Mouse (Mus musculus) right cerebral cortex, postnatal 25 days (tissue): ENCODE results near the gene Fbxw20.
"Not testable (repeated sequence)": the region's sequence is repeated elsewhere in the genome, so short reads cannot be mapped to it uniquely, and the experiment has no call there.

Experiments
- DNase-seq: peaks from one replicate; pipeline ENCODE4 v3.0.0; 2022

Gene Fbxw20

GRCm38 (mm10) chr9:109234654-109235053, at the start of gene Fbxw20:
Gene Fbxw20, minus strand, starts transcription at chr9:109234754.
- DNase-seq, result no peak

DNA sequence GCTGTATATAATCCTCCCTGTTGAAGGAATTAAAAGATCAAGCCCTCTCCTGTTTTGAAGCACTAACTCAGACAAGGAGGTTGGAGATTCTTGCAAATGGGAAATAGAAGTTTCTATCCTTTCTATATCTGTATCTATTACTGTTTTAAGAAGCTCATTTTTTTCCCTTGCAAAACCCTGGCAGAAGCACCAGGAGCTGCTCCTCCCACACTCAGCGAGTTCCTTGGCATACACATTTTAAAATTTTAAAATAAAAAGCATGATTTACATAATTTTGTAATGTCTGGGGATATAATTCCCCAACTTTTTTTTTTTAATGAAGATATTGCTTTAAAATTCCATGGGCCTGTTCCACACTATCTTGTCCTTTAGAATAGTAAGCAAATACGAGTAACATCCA, 28.5 kb upstream of the Fbxw20 start:
- no peak for DNase-seq

DNA sequence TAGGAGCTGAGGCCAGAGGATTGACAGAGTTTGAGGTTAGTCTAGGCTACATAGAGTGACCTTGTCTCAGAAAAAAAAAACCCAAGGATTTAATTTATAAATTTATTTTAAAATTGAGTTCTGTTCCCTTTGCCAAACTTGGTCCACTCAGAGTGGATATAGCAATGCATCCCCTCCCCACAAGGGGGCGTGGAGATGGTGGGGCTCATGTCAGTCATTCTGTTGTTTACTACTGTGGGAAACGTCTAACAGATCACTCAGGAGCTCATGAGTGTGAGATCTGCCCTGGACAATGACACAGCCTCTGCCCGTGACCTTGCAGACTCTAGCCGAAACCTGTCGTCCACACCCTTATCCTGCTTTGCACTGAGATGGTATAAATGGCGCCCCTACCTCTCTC, 16.1 kb downstream of the Fbxw20 start:
- no peak for DNase-seq

DNA sequence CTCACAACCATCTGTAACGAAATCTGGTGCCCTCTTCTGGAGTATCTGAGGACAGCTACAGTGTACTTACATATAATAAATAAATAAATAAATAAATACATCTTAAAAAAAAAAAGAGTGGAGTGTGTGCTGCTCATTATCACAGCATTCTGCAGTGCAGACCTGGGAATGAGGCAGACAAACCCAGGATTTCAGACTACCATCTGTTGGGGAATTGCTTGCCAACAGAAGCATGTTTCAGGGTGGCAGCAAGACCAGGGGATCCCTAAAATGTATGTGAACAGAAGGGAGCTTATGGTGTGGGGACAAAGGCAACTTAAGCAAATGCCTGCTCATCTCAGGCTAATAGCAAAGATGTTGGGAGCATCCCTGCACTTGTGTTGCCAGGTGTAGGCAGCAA, 33.2 kb downstream of the Fbxw20 start:
- DNase-seq, result peak; percentile 7

- no peak for DNase-seq
Measured at GRCm38 (mm10) chr9:109200349-109200748, 34.2 kb downstream of the Fbxw20 start.

GRCm38 (mm10) chr9:109199353-109199752, 35.2 kb downstream of the Fbxw20 start:
- DNase-seq, result no peak

GRCm38 (mm10) chr9:109195875-109196274, 38.7 kb downstream of the Fbxw20 start, which contains the start of gene Fbxw13:
Gene Fbxw13, minus strand, starts transcription at chr9:109195975.
- not testable (repeated sequence) for DNase-seq

DNA sequence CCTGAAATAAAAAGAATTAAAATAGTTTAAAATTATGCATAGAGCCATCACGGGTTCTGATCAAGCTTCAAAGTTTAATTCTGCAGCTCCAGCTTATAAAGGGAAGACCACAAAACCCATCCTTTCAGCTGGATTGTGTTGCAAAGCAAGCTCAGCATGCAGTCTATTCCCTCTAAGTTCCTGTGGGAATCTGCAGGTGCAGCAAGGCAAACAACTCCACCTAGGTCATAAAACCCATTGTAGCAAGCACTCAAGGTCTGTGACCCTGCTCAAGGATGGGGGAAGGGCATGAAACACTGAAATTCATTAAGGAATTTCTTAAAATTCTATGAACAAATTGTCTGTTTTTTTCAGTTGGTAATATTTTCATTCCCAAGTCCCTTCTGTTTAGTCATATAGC, 57.3 kb downstream of the Fbxw20 start:
- no peak for DNase-seq

GRCm38 (mm10) chr9:109176301-109176700, 58.3 kb downstream of the Fbxw20 start:
- no peak for DNase-seq
